Mouse (Mus musculus) naive thymus-derived CD4-positive, alpha-beta T cell, adult 2 months (primary cell): ENCODE measurements around the gene Prkcb.

ENCODE experiments used
- DNase-seq: peaks from one replicate; pipeline ENCODE4 v3.0.0-alpha.2; 2011; ENCODE audit warnings: low read depth

Prkcb gene

DNA sequence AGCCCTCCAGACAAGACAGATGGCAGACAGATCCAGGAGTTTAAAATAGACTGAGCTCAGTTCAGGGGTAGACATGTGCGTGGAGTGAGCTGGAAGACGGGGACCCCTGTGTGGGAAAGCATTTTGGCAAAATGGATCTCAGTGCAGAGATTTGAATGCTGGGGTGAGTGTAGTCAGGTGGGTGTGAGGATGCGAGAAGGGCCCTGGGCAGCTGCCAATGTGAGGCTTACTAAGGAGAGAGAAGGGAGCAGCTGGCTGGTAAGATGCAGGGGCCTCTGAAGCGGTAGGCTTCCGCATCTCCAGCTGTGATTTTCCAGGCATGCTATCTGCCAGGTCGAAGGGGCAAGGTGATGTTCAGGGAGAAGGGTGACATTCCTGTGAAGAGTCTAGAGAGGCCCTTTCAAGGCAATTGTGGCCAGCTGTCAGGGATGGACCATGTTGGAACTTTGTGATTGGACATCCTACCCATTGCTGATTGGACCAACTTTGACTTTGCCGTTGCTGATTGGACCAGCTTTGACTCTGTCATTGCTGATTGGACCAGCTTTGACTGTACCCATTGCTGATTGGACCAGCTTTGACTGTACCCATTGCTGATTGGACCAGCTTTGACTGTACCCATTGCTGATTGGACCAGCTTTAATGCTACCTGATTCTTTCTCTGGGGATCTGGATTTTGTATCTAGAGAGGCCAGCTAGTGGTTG is 78.9 kb downstream of the Prkcb start:
- no peak for DNase-seq

DNA sequence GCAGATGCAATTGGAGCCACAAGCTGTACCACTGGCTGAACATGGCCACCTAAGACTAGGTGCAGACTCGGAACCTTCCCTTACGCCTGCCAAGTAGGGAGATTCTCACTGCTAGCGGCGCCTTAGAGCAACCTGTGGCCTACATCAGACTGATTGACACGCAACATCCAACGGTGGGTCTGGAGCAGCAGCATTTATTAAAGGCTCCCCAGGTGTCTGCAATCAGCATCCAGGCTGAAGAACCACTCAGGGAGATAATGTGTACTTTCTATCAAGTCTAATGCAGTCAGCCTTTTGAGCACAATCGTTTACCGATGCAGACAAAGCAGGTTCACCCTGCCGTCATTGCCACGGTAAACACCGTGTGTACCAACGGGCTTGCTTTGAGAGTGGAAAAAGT is 81.9 kb downstream of the Prkcb start:
- no peak for DNase-seq

DNA sequence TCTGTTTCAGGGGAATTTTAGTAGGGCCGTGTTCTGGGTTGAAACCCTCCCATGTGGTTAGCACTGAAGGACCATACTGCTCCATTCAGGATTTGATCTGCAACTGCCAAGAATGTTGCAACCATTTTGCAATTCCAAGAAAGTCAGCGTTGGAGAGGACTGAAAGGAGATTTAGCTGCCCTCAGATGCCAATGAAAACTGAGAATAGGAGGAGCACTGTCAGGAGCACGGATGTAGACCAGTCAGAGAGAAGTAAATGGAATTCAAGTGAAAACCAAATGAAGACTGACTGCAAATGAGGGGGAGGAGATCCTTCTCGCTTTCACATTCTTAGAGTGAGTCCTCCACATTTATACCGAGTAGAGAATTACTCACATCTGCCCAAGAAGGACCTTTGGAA is 83.4 kb downstream of the Prkcb start:
- no peak for DNase-seq

DNA sequence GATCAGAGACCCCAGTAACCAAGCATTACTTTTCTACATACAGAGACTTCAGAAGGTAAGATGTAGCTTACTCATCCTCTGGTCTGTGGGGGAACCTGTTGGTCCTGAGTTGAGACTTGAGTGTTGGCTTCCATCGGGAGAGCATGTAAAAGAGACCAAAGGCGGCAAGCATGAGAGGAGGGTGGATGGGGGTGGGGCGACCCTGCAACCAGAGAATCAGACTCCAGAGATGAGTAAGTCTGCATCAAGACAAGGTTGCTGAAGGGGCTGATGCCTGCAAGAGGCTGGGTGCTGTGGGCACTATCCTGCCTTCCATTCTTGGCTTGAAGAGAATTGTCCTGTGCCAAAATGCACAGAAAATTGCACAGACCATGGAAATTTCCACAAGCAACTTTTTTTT is 83.8 kb downstream of the Prkcb start:
- DNase-seq = no peak

DNA sequence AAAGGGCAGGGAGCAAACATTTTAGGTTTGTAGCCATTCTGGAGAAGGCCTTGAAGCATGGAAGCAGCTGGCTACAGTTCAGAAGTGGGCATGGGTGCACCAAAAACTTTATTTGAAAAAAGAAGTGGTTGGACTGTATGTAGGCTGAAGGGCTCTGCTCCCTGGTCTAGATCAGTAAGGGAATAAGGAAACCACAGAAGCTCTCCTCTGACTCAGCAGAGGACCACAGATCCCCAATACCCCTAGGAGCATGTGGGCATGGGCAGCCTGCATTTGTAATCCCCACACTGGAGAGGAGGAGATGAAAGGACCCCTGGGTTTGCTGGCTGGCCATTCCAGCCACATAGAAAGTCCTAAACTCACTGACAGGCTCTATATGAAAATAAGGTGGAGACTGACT is 88.3 kb downstream of the Prkcb start:
- DNase-seq = no peak

DNA sequence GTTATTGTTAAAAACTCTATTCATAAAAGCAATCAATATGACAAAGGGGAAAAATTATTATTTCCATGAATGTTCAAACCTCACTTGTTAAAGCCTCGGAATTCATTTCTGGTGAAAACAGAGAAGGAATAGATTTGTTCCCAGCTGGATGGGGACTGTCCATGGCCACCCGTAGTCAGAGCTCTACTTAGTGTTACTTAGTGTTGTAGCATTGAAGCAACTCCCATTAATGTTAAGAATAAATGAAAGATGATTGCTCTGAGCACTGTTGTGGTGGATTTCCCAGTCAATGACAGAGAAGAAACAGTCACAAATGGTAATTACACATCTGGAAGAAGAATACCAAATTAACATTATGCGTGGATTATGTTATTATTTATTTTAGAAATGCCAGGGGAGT is 89.4 kb downstream of the Prkcb start:
- no peak for DNase-seq

DNA sequence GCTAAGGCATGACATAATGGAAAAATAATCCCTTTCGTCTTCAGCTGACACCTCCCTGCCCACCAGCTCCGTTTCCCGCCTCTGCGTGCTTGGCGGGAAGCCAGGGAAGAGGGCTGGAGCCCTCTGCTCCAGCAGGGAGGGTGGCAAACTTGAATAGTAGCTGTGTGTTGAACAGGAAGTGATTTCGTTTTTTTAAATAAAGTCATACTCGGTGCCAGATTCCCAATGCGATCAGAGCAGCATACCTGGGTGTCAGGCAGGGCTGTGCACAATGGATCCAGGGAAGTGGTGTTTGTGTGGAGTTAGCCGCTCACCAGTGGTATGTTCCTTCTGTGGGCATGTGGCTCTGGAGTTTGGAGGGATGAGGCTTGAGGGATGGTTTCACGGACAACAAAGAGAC is 89.9 kb downstream of the Prkcb start:
- DNase-seq = no peak

DNA sequence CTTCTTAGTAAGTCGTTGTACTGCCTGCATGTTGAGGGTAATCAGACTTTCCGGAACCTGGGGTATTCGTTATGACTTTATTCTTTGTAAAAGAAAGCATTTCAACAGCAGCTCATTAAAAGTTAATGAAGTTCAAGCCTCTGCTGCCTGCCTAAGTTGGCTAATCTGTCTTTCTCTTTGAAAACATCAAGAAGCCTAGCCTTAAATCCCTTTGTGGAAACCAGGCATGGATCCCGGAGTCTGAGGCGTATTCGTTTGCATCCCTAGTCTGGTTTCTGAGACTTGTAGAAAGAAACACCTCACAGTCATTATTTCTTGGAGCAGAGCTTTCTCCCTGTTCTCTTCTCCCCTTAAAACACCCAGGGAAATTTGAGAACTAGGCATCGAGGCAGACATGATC is 90.7 kb downstream of the Prkcb start:
- no peak for DNase-seq

DNA sequence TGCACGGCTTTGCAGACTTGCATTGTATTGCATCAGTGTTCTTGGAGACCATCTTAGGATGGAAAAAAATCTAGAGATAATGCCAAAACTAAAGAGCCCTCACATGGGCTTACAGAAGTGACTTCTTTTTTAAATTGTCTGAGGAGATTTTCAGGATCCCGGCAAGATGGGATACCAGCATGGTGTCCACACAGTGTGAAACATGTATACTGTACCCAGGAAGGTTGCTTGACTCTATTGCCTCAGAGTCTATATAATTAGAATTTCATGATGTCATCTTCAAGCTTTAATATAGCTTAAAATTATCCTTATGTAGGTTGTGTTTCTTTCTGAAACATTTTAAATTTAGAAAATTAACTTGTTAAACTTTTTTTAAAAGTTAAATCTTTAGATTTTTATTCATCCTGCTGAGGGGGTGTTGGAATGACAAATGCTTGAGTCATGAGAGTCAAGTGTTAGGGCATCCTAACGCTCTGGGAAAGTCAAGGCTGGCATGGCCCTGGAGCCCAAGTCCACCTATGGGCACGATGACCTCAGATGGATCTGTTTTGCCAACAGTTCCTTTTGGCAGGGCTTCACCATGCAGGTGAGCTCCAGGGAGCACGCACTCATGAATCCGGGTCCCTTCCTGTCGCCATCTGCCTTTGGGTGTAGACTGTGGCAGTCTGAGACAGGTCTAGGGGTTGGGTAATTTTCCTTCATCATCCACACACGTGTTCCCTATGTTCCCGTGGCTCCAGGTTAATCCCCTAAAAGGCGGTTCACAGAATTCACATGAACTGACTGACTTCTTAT is 92.0 kb downstream of the Prkcb start:
- no peak for DNase-seq

DNA sequence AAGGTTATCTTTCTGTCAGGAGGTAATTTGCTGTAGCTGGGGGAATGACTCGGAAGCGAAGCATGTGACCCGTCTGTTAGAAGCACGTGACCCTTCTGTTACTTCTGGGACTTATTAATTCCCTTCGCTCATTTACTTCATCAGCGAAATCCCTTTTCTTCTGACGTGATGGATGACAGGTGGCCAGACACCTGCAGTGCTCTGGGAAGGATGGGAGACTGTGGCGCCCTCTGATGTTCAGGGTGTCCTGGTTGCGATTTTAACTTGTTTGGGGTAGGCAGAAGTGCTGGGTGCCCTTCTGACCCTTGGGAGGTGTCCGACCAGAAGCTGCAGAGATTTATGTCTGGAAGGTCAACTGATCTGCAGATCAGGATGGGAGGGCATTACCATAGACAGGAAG is 93.0 kb downstream of the Prkcb start:
- DNase-seq = no peak

DNA sequence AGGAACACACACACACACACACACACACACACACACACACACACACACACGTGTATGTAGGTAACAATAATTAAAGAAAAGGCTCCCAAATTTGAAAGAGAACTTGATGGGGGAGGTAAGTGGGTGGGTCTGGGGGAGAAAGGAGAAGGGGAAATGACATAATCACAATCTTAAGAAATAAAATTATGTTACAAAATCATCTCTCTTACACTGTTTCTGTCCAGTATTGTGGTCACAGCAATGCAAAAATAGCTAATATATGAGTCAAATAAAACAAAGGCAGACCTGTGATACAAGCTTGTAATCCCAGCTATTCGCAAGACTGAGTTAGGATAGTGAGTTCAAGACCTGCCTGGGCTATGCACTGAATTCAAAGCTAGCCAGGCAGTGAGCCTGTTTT is 94.7 kb downstream of the Prkcb start:
- DNase-seq = no peak

DNA sequence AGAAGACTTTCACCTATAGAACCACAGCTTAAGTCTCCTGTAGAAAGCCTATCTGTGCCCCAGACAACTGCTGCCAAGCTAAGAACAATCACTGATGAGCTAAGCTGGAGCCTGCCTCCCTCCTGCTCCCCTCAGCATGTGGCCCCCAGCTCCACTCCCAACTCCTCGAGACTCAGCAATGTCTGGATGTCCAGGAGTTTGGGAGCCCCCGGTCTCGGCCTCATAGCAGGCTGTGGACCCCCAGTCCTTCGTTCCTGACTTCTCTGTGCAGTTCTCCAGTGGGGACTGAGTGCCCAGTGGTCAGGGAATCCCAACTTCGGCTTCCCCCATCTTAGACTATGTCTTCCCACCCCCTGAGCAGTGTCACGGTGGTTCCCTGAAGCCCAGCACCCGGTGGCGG is 96.3 kb downstream of the Prkcb start:
- no peak for DNase-seq

DNA sequence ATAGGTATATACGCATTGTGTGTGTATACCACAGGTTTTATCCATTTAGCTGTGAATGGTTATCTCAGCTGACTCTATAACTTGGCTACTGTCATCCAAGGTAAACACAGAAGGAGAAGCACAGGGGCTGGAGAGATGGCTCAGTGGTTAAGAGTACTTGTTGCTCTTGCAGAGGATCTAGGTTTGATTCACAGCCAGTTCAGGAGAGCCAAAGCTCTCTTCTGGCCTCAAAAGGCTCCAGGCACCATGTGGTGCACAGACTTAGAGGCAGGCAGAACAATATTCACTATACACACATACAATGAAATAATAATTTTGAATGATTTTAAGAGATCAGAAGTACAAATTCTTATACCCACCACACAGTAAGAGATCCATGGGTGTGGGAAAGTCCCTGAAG is 98.0 kb downstream of the Prkcb start:
- no peak for DNase-seq

DNA sequence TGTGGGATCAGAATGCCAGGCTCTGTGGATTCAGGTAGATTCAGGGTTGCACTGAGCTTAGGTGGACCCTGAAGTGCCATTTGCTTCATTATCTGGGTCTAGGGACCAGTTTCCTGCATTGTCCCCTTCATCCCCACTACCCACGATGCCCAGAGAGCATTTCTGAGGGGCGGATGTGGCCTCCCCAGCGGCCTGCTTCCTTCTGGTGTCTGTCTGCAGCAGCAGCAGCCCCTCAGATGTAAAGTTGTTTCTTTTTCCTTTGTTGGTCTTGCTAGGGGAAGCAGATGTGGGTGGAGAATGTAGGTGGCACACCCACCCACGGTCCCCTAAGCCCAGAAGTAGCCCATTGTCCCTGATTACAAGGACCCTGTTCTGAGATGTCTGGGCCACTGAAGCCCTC is 99.3 kb downstream of the Prkcb start:
- peak; percentile 59 for DNase-seq

DNA sequence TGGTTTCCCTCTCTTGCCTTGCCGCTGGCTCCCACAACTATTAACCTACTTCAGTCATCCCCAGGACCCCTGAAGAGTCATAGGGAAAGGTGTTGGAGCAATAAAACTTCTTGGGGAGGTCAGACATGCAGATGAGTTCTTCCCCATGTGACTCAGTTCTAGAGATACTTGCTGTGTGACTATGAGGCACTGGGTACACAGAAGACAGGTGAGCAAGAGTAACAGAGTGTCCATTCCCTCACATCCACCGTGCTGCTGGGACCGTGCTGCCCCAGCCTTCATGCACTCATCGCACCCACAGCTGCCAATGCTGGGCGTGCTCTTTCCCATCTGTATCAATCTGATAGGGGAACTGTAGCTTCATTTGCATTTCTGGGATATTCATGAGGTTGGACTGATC is 100.3 kb downstream of the Prkcb start:
- no peak for DNase-seq

DNA sequence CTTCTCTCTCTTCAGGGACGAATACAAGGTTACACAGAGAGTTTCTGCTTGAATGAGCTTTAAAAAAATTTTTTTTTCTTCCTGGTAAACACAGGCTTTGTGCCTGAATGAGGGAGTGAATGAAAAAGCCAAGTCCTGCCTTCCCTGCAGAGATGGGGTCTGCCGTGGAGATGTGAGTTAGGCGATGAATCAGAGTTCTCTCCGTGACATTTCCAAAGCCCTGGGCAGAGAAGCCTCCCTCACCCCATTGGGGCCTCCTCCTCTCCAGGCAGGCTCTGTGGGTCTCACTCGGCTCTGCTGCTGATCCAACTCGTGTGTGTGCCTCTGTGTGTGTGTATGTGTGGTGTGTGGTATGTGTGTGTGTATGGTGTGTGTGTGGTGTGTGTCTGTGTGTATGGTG is 101.1 kb downstream of the Prkcb start:
- no peak for DNase-seq

DNA sequence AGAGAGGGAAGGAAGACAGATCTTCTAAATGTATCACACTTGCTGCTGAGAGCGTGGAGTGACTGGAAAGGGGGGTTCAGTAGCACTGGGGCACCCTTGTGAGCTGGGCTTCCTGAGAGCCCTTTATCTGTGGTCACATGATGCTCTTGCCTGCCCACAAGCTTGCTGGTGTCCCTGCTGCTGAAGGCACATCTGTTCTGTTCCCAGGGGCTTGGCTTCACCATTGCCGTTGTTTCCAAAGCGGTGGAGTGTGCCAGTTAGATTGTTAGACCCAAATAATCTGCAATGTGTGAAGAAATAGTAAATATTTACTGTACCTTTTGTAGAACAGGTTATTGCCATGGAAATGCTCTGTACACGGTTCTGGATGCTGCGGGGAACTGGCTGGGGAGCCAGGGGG is 101.6 kb downstream of the Prkcb start:
- DNase-seq = peak; percentile 58

DNA sequence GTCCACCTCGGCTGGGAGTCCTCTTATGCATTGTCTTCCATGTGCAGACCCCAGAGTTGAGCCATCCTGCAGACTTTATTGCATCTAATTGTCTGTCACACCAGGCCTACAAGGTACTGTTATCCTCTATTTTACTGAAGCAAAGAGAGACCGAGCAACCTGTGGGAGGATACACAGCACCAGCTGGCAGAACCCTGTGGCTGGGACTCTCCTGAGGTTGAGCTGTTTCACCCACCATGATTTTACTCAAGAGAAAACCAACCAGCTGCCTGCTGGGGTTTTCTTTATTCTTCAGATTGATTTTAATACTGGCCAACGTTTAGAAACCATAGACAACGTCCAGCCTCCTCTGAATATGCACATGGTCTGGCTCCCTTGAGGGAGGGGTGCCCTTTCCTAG is 102.1 kb downstream of the Prkcb start:
- no peak for DNase-seq

DNA sequence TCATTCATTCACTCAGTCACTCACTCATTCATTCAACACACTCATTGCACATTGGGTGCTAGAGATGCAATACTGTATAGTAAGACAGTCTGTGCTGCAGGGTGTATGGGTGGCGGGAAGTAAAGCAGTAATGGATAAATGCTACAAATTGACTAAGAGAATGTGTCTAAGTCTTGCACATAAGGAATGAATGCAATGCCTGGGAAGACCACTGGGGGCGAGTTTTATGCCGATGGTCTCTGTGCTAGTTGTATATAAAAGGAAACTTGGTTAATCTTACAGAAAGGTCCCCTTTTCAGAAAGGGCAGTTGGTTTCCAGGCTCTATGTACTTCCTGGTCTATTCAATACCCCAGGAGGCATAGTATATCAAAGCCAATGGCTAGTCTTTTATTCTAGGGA is 102.8 kb downstream of the Prkcb start:
- peak; percentile 43 for DNase-seq

DNA sequence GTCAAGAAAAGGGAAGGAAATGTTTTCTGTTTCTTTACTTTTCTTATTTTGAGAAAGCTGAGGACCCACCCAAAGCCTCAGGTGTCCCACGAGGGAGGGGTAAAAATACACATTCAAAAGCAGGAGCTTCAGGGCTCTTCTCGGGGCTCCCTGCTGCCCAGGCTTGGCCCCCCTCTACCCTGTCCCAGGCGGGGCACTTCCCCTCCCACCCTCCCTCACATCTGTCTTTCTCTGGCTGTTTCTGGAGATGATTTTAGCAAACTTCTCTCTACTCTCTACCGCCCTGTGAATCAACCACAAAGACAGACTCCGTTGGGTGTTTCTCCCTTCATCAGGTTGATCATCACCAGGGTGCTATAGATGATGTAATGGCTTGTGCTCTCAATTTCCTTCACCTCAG is 105.4 kb downstream of the Prkcb start:
- peak; percentile 55 for DNase-seq

DNA sequence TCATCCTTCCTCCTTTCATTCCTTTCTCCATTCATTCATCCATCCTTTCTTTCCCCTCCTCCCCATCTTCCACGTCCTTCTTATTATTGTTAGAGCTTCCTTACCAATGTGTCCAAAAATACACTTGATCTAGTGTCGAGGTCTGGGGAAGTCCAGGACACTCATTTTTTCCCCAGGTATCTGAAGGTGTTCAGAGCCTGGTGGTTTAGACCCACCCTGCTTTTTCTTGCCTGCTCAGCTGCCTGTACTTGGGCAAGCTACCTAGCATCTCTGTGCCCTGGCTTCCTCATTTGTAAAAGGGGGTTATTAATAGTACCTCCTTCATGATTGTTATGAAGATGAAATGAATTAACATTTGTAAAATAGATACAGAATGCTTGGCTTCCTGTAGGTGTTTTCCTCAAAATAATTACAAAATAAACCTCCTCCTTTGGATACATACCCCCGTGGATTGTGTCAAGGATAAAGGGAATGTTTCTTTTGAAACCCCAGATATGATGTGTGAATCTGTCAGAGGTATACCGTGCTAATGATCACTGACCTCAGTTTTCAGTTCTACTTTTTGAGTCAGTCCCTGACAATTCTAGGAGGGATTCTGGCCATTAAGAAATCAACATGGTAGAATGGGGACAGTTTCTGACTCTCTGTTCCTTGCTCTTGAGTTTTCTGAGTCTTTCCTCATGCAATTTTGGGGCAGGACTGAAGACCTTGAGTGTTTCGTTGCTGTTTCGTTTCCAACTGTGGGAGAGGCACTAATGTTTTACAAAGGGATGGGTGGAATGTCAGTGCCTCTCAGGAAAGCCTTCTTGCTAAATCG is 106.8 kb downstream of the Prkcb start:
- DNase-seq = no peak

DNA sequence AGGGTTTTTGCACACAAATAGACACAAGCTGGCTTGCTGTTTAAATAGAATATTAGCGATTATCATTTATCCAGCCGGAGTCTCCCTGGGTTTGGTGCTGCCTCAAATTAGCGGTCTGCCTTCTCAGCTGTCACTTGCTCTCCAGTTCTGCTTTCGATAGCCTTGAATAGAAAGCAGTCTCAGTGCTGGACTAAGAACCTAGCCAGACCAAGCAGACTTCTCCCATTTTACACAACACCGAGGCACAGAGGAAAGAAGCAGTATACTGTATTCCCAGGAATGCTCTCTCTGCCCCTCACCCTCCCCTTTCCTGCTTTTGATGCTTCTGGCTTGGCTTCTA is 107.4 kb downstream of the Prkcb start:
- DNase-seq = no peak

DNA sequence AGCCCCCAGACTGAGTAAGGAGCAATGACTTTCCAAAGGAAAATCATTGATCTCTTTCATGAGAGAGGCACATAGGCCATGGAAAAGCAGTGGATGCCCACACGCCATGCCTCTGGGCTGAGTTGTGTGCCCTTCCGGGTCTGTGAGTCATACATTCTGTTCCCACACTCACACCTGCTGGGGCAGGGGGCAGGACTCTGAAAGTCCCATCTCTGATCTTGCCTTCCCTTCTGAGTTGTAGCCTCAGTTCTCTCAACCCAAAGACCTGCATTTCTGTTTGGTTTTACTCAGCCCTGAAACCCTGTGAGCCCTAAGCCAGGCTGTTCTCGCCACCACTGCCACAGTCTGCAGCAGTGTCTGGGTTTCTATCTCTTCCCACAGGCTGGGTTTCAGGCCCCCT is 109.1 kb downstream of the Prkcb start:
- DNase-seq = no peak
